Mouse (Mus musculus): ENCODE results near the gene Myrfl.

The Myrfl gene

GRCm38 (mm10) chr10:116759816-116760215 is 136.9 kb downstream of the Myrfl start:
- DNase-seq (ENCODE audit: low read depth, low spot score): no peak

DNA sequence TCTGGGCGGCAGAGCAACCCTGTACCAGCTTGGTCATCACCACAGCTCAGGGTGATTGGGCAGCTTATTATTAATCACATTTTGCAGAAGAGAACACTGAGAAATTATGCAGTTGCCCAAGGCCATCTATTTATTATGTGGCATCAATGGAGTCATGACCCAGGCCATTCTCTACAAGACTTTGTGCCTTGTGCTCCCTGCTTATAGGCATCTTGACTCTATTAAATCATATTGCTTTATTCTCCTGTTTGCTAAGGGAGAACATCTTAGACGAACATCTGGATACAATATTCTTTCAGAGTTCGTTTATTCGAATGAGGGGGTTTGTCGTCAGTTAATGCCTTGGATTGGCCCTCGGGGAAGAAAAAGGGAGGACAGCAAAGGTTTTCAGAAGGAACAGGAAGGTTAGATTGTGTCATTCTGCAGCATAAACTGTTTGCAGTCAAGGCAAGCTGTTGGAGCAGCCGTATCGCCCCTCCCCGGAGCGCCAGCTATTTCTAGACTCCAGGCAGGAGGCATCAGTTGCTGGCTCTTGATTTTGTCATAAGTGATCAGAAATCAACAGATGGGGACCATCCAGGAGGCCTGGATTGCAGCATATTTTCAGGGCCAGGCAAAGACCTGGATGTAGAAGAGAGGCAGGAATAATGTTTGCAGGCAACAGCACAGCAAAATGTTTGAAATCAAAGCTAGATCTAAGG is 140.7 kb downstream of the Myrfl start:
- DNase-seq (ENCODE audit: low read depth, low spot score): no peak

DNA sequence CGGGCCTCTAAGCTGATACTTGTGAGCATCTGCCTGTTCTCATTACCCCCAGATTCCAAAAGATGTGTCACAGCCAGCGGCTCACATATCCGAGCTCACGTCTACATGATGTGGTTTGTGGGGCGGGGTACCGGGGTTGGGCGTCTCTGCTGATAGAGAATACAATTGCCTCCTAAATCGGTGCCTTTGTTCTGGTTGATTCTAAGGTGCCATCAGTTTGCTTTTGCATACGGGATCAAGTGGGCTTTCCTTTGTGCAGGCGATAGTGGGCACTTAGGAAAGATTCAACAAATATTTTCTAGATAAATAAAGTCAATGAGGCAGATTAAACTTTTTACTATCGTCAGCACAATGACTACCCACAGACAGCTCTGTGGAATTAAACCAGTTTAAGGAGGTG is 141.8 kb downstream of the Myrfl start:
- DNase-seq (ENCODE audit: low read depth, low spot score): no peak

DNA sequence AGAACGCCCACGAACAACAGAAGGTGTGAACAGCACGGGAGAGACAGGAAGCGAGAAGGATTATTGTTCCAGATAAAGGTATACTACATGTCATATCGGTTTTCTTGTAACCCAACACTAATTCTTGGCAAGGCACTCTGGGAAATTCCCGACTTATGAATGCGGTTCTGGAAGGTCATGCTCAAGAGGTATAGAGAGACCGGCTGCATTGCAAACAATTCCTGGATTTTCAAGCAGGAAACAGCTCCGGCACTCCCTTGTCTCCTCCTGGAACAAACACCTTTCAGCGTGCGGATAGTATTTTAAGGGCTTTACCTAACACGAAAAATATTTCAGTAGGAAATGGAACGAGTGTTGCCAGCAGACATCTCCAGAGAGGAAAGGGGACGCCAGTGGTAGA is 145.8 kb downstream of the Myrfl start:
- DNase-seq (ENCODE audit: low read depth, low spot score): no peak

DNA sequence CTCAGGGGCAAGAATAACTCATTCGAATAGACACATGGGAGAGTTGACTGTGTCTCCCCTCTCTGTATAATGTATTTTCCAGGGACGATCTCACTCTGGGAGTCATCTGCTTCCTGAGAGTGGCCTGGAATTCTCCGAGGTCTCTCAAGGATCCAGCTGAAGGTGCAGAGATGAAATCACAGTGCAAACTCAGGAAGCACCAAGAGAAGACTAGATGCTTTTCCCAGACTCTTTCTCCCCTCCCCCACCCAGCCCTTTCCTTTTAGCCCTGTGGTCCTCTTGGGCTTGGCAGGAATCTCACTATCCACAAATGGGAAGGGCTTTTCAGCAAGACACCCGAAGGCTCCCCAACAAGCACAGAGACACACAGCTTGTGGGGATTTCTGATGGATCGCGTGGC is 146.7 kb downstream of the Myrfl start:
- no peak for DNase-seq (ENCODE audit: low read depth, low spot score)

- no peak for DNase-seq (ENCODE audit: low read depth, low spot score)
Observed at GRCm38 (mm10) chr10:116748681-116749080, 148.0 kb downstream of the Myrfl start.

GRCm38 (mm10) chr10:116746281-116747011 is 150.3 kb downstream of the Myrfl start:
- no peak for DNase-seq (ENCODE audit: low read depth, low spot score)

DNA sequence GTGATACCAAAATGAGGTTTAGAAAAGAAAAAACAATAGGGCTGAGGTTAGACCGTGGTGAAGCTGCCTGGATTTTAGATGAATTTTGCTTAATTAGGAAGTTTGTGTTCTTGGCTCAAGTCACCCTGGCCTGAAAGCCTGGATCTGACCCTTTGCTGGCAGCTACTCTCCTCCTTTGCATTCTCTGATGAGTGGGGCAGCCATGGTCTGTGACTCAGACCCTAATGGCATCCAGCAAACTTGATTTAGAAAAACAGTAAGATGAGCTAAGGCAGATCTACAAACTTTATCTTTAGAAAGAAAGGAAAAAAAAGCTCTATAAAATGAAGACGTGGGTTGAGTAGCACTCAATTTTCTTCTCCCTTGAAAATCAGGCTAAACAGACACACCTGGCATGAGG is 154.0 kb downstream of the Myrfl start:
- no peak for DNase-seq (ENCODE audit: low read depth, low spot score)

DNA sequence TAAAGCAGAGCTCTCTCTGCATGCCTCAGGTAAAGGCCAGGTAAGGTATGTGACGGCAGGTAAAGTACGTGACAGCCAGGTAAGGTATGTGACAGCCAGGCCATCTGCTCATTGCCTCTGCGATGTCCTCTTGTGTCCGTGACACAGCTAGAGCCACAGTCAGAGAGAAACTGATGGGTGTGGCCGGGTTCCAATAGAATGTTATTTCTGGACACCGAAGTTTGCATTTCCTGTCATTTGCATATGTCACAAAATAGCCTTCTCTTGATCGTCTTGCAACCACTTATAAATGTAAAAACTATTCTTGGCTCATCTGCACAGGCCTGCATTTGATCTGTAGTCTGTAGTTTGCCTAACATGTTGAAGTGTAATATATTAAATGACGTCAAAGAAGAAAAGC is 154.5 kb downstream of the Myrfl start:
- no peak for DNase-seq (ENCODE audit: low read depth, low spot score)

GRCm38 (mm10) chr10:116741343-116741742 is 155.4 kb downstream of the Myrfl start:
- no peak for DNase-seq (ENCODE audit: low read depth, low spot score)

GRCm38 (mm10) chr10:116740073-116740472 is 156.6 kb downstream of the Myrfl start:
- DNase-seq (ENCODE audit: low read depth, low spot score): no peak

- no peak for DNase-seq (ENCODE audit: low read depth, low spot score)
Observed at GRCm38 (mm10) chr10:116738533-116738932, 158.2 kb downstream of the Myrfl start.

- no peak for DNase-seq (ENCODE audit: low read depth, low spot score)
Observed at GRCm38 (mm10) chr10:116735607-116736006, 161.1 kb downstream of the Myrfl start.

DNA sequence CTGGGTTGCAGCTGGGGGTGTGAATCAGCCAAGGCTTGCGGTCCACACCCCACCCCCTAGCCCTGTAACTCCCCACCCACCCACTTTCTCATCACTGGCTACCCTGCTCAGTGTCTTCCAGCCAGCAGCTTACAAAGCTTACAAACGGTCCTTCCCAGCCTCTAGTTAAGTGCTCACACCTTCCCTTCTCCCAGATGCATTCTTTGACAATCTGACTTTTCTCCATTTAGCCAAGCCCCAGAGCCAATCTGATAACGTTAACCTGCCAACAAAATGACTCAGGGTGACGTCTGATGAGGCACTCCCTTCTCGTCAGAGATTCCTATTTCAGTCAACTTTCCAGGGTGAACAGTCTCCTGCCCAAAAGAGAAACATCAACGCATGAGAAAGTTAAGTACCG is 163.1 kb downstream of the Myrfl start:
- DNase-seq (ENCODE audit: low read depth, low spot score): no peak

- DNase-seq (ENCODE audit: low read depth, low spot score): no peak
Observed at GRCm38 (mm10) chr10:116730033-116730652, 166.6 kb downstream of the Myrfl start.

GRCm38 (mm10) chr10:116728860-116729259 is 167.9 kb downstream of the Myrfl start:
- DNase-seq (ENCODE audit: low read depth, low spot score): no peak

- DNase-seq (ENCODE audit: low read depth, low spot score): no peak
Observed at GRCm38 (mm10) chr10:116727702-116728298, 168.9 kb downstream of the Myrfl start.
